Mouse (Mus musculus) erythroblast, adult 5-6 weeks (primary cell): ENCODE results near the gene Tapbpl. TPM values are rescaled to one million over a fixed set of nuclear protein-coding genes. Genes with fewer than 3 reads are reported as not detected.

Experiments used
- ATAC-seq: replicated peaks from 2 replicates; pipeline ENCODE4 v1.8.0; 2016; ENCODE audit warnings: moderate number of reproducible peaks, mild to moderate bottlenecking, moderate TSS enrichment, inconsistent platforms; ENCODE audit not compliant: poor library complexity, low FRiP score, severe bottlenecking
- total RNA-seq, 2 experiments: library from RNA; stranded (forward) in 1 of 2; stranded (reverse) in 1 of 2; fragments of 150-400 nt in 1 of 2; fragments of 200-764, 138-1000 nt in 1 of 2; gene quantifications; 2 replicates each; pipeline versions ENCODE4 v1.2.3 to v1.2.4; 2015 to 2017; ENCODE audit warnings: low replicate concordance in 2 of 2

Tapbpl gene
- total RNA-seq, 2 experiments from 2014 or later, result 3.0 to 4.4 TPM

DNA sequence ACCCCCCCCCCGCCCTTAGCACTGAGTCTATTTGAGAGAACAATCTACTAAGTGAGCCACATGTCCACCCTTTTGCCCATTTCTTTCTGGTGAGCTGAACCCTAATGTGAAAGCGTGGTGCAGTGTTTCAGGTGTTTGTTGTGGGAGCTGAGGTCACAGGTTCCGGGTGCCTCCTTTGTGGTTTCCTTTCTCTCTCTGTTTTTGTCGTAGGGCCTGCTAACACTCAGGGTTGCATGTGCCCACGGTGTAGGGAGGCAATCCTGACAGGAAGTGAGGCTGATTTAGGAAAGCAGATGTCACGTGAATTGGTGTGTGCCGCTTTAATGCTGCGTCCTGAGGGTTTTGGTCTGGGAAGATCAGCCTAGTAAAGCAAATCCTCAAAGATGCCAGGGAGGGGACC lies 9.9 kb upstream of the Tapbpl start:
- no peak for ATAC-seq

DNA sequence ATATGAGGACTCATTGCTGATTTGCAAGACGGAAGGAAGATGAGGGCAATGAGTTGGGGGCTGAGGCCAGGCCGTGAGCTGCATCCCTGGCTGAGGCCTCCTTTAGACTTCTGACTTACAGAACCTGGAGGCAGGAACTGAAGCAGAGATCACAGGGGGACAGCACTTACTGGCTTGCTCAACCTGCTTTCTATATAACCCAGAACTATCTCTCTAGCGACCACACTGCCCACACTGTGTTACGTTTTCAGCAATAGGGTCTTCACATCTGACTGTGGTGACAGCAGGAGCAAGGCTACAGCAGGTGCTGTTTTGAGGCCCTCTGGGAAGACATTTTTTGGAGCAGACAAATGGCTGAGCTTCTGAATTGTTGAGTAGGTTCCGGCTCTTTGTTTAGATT lies 9.0 kb upstream of the Tapbpl start:
- ATAC-seq, result no peak

DNA sequence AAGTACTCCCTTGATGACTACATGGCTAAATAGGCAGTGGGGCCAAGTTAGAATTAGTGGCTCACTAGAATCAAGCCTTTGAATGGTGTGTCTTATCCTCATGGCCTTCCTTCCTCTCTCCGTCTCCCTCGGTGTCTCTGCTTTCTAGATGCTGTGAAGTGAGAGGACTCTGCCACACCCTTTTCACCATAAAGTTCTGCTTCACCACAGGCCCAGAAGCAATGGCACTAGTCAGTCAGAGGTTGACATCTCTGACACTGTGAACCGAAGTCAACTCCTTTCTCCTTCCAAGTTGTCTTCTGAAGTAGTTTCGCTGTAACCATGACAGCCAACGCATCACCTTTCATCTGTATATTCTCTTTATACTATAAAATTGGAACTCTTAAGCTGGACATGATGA lies 7.9 kb upstream of the Tapbpl start:
- no peak for ATAC-seq

DNA sequence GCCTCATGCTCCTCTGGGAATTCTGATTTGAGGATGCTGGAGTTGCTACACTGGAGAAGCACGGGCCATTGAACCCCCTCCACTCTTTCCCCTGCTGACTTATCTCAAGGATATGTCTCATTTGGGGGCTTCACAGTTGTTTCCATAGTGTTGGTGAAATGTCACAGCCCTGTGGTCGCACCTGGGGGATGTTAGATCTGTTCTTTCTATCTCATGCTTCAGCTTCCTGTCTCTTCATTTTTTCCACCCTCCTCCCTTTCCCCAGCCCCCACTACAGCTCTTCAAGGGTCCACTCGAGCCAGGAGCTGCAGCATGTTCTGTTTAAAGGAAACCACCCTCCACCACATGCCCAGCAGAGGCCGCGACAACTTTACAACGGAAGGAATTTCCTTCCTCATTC lies 6.7 kb upstream of the Tapbpl start:
- ATAC-seq, result no peak

DNA sequence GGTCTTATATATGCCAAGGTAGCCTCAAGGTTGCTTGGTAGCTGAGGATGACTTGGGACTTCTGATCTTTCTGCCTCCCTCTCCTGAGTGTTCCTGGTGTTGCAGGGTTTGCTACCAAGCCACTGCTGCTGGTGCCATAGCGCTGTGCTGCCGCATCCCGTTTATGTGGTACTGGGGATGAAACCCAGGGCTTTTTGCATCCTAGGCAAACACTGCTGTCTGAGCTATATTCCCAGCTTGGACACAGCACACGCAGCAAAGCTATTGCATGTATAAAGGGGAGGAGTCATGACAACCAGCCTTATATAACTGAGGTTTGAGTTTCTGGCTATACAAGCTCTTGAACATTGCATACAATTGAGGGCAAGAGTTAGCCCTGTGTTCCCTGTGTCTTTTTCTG lies 5.8 kb upstream of the Tapbpl start:
- ATAC-seq, result no peak

DNA sequence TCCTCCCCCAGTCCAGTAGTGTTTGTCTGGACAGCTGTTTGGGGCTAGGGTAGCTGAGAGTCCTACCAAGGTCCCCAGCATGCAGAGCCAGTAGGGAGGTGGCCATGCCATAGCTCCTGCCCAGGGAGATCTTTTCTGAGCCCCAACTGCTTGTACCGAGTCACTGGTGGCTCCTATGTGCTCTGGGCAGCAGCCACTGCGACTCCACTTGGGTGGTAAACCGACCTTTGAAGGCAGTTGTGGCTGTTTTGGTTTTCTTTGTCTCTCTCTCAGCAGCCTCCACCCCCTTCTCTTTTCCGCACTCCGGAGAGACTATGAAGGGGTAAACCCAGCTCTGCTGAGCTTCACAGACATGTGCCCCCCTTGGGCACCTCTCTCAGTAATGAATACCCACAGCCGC lies 5.1 kb upstream of the Tapbpl start, which contains the start of gene Cd27:
Gene Cd27 (minus strand): TSS at position 229 of the 400 bp plus-strand sequence.
- ATAC-seq, result no peak

DNA sequence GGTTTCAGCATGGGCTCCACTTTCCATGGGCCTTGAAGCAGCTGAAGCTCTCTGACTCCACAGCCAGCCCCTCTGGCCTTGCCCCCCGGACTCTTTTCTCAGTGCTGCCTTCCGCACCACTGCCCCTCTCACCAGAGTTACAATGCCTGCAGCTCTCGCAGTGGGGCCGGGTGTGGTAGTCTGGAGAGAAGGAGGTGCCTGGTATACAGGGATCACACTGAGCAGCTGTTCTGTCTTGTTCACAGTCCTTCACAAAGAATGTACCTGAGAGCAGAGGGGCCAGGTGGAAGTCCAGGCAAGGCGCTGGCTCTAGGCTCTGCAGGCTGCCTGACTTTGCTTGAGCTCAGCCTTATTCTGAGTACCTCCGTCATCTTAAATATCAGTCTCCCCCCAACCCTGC lies 4.7 kb upstream of the Tapbpl start:
- ATAC-seq, result no peak

DNA sequence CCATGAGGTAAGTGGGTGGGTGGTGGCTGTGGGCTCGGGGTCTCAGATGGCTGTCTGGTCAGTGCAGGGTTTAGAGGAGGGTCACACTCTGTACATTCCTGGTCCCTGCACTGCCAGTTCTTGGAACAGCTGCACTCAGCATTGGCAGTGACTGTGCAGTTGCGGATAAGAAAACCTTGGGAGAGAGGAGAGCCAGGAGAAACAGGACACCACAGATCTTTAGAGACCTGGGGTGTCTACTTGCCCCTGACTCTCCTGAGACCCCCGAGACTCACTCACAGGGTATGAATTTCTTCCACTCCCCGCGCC lies 2.8 kb upstream of the Tapbpl start:
- no peak for ATAC-seq

DNA sequence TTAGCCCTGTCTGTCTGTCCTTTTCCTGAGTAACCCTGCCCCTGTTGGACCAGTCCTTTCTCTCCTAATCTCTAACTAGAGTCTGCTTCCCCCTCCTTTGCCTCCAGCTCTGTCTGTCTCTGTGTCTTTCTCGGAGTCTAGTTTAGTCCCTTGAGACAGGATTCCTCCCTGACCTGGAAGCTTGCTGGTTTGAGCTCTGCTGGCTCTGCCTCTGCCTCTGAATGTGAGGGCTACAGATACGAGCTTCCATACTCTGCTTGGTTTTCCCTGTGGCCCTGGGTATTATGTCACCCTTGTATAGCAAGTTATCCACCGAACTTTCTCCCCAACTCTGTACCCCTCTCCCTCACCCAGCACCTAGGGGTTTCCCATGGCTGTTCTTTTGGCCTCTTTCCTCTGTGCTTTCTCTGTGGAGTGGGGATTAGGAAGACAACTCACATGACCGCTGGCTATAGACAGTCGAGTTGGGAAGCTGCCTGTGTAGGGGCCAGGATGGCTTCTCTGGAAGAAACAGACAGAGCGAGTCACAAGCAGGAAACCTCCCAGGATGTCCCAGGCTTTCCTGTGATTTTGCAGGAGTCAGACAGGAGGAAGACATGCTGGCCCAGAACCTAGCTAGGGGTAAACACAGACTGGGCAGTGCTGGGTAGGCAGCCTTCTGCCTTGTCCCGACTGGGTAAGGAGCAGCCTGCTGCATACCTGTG lies 2.3 kb upstream of the Tapbpl start:
- no peak for ATAC-seq

DNA sequence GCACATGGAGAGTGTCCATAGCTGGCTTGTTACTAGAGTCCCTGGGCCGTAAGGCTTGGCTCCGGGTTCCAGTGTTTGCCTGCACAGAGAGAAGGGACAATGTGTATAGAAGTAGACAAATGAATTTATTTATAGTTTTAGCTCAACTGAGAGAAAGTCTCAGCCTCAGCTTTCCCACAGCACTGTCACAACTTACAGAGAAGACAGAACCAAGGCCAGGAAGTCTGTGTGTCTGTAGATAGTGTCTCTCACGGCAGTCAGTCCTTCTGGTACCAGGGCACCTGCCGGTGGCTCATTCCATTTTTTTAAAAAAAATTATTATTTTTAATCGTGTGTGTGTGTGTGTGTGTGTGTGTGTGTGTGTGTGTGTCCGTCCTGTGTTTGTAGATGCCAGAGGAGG lies 856 bp upstream of the Tapbpl start:
- no peak for ATAC-seq

DNA sequence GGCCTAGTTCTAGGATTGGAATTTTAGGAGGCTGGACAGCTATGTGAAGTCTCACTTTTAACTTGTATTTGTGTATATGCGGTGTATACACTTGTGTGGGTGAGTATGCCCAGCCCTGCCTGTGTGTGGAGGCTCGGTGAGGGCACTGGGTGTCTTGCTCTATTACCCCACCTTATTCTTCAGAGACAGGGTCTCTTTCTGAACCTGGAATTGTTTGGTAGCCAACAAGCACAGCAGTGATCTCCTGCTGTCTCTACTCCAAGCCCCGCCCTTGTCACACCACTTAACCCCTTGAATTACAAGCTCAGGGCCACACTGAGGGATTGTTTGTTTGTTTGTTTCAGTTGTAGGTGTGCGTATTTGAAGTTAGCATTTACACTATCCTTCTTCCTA lies 381 bp upstream of the Tapbpl start:
- peak; percentile 39 for ATAC-seq

DNA sequence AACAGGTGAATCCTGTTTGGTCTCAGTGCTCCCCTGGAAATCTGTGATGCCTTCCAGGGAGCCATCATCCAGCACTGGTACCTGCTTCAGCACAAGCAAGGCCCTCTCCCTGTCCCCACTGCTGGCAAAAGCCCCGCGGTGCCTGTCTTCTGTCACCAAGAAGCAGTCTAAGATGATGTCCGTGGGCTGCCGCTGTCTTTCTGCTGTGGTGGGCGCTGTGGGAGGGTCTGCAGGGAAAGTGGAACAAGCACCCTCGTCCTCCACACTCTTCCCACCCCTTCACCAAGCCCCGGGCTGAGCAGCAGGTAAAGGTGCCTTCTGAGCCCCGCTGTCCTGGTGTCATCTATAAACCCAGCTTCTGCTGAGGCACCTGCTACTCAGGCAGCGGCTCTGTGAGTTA lies 1.1 kb downstream of the Tapbpl start:
- ATAC-seq, result no peak

DNA sequence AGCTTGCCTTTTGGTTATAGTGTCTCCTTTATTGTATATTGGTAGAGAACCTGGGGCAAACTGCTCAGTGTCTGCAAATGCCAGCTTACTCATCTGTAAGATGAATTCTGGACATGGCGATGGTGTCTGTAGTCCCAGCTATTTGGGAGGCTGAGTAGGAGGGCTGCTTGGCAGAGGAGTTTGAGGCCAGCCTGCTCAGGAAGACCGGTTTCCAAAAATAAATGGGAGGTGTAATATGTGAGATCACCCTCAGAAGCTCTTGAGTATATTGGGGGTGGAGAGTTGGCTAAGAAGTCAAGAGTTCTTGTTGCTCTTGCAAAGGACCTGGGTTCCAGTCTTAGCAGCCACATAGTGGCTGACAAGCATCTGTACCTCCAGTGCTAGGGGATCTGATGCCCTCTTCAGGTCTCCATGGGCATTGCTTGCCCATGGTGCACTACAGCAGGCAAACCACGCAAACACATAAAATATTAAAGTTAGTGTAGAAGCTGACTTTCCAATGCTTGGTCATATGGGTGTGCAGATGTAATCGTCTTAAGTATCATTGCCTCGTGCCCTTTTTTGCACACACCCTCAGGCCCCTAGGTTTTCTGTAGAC lies 6.0 kb downstream of the Tapbpl start:
- ATAC-seq, result no peak

DNA sequence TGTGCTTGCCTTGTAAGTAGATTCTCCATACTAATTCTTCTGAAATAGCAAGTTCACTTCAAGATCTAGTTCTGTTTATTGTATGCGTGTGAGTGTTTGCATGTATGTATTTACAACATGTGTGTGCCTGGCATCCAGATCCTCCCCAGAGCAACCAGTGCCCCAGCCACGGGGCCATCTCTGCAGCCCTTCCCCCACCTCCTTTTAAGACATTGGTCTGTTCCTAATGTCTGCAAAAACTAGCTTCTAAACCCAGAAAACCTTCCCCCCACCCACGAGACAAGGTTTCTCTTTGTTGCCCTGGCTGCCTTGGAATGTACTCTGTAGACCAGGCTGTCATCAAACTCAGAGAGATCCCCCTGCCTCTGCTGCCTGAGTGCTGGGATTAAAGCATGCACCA lies 9.1 kb downstream of the Tapbpl start:
- ATAC-seq, result no peak

DNA sequence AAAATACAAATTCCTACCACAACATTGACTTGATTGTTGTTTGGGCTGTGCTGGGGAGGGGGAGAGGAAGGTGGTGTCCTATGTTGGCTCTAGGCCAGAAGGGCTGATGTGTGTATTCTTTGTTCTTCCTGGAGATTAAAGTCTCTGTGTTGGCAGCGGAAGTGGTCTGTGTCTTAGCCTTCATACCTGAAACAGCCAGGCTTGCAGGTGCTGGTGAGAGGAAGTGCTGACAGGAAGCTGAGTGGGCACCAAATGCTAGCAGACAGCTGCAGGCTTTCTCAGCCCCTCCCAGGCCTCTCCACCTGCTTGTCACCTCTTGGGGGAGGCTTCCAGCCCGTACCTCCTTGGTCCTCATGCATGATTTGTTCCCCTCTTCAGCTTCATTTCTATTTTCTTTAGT lies 9.5 kb downstream of the Tapbpl start:
- no peak for ATAC-seq

DNA sequence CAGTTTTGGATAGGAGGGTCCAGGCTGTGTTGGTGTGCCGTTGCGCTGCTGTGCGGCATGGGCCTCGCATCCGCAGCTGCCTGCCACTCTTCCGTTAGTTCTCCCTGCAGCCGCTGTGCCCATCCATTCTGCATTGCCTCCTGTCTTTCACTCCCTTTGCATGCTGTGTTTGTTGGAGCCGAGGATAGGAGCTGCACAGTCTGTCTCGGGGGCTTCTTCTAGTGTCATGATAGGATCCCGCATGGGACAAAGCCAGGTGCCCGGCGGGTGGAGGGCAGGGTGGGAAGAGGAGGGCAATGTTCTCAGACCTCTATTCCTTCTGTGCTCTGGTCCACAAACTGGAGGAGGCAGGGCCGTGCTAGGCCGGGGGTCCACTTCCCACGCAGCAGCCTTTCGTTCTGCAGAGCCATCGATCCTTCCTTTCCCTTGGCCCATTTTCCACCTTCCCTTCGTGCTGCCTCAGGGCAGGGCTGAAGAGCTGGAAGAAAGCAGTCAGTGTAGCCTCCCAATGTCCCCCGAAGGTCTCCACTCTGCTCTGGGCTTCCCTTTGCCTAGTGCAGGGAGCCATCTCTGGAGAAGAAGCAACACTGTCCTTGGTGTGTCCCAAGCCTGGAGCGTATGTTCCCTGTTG lies 10.4 kb downstream of the Tapbpl start:
- ATAC-seq, result no peak

DNA sequence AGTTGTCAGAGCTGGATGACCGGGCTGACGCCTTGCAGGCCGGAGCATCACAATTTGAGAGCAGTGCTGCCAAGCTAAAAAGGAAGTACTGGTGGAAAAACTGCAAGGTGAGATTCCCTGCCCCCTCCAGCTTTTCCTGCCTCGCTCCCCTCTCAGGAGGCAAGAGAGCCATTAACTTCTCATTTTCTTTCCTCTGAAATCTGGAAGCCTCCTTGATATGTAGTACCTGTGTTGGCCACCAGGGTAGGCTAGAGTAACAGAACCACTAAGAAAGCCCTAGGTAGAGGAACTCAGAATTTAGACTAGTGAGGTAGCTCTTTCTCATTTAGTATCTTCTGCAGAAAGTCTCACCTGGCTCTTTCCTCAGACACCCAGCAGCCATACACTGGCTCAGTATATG lies 12.7 kb downstream of the Tapbpl start:
- ATAC-seq, result no peak

DNA sequence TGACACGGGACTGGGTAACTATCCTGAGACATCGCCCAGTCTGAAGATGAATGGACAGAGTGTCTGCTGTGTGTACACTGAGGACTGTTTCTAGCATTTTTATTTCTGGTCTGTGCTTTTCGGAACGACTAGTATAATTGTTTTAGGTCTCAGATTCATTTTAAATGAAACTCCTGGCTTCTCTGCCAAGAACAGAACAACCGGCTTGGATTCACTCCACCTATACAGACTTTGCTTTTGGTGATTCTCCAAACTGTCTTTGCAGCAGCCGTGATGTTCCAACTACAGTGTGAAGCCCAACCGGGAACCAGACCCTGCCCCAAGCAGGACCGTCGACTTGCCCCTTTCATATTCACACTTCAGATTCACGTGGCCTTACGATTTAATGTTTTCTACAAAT lies 13.8 kb downstream of the Tapbpl start:
- no peak for ATAC-seq

DNA sequence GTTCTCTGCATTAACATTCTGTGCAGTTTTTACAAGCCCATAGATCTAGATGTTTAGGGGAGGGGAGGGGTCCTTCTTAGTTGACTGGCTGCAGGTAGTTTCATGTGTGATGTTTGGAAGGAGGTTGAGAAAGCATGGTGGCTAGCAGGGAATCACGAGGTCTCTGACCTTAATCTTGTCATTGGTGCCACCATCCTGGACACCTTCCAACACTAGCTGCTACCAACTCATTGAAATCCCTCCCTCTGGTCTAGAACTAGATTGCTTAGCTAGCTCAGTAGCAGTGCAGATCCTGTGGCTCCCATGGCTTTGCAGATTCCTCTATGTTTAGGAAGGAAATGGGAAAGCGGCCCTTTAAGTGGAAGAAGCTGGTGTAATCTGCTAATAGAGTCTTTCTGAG lies 14.8 kb downstream of the Tapbpl start:
- no peak for ATAC-seq

DNA sequence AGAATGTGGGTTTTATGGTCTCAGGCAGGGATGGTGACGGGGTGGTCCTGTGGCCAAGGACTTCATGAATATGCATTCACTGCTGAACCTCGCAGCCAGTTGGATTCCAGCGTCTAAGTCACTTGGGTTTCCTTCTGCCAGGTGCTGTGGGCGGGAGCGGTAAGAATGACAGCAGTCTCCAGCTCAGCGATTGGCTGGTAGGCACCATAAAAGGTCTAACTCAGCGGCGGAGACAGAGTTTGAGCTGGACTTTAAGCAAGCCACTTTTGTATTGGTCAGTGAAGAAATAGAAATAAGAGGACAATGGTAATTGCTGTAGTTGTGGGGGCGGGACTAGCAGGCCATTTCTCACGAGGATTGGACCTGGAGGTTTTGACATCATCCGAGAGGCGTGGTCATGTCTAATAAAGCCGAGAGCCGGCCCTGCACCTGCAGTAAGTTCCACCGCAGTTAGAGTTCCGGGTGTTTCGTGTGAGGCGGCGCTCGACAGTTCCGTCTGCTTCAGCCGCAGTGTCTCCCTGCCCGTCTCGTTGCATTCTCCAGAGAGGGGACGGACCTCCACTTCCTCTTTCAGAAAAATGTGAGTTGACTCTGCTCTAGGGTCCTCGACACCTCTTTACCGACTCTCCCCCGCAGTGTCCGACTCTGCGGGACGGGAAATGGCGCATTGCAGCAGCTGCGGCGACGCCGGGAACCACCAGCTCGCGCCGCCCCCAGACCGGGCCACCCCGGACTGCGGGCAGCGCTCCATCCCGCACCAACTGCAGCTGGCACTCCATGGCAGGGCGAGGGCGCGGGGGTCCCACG lies 16.3 kb downstream of the Tapbpl start, which contains the start of gene Vamp1:
Gene Vamp1 (plus strand): TSS at position 404 of the 807 bp plus-strand sequence.
- peak; percentile 97 for ATAC-seq

DNA sequence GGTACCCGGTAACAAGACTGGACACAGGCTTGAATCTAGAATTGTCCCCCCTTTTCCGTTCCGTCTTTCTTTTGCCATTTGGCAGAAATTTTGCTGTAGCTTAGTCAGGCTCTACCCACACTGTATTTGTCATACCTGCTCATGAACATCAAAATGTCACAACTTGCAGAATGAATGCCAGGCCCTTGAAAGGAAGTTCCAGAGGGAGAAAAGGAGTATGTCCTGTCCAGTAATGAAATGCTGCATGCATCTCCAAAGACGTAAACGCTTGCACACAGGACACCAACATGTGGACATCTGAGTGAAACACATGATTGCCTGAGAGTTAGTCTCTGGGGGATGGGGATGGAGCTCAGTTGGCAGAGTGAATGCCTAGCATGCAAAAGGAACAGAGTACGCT lies 17.9 kb downstream of the Tapbpl start:
- ATAC-seq, result no peak
